Mouse (Mus musculus) neural tube, embryonic 10.5 days (tissue): ENCODE results near the gene Evc2.

Source experiments
- DNase-seq: peaks from one replicate; pipeline ENCODE4 v3.0.0-alpha.2; 2017; ENCODE audit warnings: low spot score; ENCODE audit errors: extremely low spot score

The Evc2 gene

DNA sequence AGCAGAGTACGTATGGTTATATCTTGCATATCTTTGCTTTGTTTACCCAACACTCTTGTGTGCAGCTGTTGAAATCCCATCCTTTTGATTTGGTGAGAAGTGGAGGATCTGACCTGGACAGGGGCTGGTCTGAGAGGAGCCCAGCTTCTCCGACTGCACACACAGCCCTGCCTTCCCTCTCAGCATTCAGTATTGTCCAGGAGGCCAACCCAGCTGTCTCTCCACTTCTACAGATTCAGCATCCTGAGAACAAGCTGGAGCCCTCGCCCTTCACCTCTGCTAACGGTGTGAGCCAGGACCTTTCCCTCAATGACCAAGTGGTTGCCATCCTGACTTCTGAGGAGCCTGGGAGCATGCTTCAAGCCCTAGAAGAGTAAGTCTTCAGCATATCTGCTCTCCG lies 25.0 kb downstream of the Evc2 start:
- no peak for DNase-seq

DNA sequence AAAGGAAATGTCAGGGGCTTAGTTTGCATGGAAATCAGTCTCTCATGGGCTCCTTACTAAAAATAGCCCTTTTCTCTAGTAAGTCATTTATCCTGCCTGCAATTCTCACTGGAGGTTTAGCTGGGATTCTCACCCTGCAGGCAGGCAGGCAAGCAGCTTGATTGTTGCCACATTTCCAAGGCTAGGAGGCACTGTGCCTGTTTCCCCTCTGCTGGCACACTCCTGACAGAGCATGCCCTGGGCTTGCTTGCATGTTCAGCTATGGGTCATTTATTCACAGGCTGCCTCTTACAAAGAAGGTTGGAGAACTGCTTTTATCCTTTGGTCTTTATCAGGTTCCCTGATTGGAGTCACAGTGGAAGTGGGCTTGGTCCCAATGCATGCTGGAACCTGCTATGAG lies 27.5 kb downstream of the Evc2 start:
- no peak for DNase-seq

DNA sequence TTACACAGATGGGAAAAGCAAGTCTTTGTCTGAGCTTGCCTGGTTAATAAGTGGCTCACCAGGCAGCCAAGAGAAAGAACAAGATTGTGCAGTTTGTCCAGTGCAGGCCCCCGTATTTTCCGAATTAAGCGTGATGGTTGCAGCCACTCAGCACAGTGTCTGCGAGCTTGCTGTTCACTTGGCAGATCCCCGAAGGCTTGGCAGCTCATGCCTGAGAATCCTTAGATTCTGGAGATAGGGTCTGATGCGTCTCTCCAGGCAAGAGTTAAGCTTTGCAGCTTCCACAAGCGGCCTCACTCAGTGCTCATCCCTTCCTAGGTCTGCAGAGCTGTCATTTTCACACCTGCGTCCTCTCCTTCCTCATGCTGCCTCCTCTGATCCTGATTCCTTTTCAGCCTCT lies 30.5 kb downstream of the Evc2 start:
- no peak for DNase-seq

DNA sequence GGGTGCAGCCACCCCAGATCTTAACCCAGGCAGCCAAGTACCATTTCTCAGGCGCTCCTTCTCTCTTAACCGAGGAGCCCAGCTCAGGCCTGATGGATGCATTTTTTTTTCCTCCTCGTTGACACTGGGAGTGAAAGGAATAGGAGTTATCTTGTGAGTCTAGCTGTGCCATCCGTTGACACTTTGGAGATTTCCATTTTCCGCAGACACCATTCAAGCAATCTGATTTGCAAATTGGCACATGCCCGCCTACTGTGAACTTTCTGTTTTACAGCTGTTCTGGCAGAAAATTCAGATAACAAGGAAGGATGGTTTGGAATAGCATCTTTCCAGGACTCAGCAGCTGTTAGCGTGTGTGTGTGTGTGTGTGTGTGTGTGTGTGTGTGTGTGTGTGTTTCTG lies 39.1 kb downstream of the Evc2 start:
- no peak for DNase-seq

DNA sequence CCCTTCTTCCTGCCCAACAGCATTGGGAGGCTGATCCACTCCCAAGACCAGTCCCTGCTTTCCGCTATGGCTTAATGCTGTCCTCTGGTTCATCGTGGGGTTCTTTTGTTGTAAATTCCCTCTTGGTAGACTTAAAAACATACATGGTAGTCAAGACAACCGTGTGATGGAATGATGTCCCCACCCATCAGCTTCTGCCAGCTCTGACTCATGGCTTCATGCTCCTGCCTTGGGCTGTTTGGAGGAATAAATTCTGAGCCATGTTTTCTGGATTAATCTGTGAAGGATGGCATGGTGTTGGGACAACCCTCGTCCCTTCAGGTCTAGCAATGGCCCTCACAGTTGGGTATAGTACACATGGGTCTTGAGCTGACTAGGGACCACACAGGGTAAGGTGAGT lies 42.3 kb downstream of the Evc2 start:
- no peak for DNase-seq

DNA sequence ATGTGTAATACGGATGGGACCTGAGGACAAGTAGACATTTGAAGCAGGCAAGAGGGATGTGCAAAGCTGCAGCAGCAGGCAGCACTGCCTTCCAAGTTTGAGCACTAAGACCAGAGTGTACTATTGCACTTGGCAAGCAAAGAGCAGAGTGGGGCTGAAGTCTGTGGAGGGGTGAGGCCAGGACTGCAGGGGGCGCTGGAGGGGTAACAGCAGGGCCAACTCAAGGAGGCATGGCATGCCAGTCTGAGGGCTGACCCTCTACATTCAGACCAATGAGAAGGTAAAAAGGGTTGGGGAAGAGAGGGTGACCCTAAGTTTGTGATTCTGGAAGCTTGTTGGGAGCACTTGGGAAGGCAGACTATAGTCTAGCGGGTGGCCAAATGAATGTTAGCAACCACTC lies 45.3 kb downstream of the Evc2 start:
- DNase-seq, result no peak

DNA sequence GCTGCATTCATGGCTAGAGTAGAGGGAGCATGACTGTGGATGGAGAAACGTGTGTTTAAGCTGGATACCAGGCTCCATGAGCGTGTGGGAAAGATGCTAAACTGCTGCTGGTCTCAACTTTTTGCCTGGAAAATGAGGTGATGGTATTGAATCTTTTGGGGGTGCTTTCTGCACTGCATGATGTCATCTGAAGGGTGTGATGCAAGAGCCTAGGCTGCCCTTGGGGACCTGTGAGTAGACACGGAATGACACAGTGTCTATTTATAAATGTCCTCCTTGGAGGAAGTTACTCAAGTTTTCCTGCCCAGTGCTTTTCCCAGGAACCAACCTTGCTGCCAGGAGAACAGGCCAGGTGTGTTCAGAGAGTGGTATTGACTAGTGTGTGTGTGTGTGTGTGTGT lies 50.3 kb downstream of the Evc2 start:
- DNase-seq, result no peak

DNA sequence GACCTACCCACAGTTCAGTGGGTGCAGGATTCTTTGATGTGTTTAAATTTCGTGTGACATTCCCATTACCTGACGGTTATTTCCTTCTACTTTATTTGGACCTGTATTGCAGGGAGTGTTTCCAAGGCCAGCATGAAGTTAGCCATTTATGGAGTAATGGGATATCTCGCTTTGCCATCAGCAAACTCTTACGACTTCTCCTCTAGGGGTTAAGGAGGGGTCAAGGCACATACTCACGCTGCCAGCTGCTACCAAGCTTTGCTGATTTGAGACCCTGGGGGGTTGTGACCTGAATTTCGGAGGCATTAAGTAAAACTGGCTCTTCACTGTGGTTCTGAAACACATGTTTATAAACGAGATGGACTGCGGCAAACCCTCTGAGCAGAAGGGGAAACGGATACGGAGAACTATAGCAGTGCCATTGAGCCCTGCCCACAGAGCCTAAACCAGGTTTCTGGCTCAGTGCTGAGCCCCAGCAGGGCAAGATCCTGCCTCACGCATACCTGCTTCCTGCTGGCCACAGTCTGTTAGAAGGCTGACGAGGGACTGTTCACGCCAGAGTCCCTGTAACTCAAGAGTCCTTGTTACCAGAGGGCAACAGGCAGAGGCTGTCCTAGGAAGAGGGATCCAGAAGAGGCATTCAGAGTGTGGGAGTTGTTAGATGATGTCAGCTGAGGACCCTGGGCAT lies 51.7 kb downstream of the Evc2 start:
- DNase-seq, result no peak

DNA sequence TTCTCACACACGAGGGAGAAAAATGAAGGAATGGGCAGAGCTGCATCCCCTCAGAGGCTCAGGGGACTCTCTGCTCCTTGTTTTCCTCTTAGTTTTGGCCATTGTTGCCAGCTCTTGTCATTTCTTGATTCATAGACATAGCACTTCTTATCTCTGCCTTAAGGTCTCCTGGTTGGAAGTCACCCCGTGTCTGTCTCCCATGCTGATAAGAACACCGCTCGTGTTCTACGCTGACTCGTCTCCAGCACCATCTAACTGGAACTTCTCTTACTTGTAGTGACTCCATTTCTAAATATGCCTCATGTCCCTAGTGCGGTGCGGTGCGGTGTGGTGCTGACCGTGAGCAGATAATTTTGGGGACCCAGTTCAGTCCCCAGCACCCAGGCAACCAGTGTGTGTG lies 52.6 kb downstream of the Evc2 start:
- DNase-seq, result no peak

DNA sequence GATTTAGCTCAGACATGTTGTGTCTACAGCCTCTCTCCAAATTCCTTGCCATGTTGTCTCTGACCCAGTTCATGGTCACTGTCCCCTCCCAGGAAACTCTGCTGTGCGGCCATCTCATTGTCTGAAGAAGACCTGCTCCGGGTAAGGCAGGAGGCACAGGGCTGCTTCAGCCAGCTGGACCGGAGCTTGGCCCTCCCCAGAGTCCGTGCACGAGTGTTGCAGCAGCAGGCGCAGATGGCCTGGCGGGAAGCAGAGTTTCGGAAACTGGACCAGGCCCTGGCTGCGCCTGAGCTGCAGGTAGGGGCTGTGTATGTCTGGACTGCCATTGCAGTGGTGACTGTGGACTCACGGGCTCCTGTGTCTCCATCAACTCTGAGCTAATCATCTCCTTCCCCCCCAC lies 53.6 kb downstream of the Evc2 start:
- no peak for DNase-seq

DNA sequence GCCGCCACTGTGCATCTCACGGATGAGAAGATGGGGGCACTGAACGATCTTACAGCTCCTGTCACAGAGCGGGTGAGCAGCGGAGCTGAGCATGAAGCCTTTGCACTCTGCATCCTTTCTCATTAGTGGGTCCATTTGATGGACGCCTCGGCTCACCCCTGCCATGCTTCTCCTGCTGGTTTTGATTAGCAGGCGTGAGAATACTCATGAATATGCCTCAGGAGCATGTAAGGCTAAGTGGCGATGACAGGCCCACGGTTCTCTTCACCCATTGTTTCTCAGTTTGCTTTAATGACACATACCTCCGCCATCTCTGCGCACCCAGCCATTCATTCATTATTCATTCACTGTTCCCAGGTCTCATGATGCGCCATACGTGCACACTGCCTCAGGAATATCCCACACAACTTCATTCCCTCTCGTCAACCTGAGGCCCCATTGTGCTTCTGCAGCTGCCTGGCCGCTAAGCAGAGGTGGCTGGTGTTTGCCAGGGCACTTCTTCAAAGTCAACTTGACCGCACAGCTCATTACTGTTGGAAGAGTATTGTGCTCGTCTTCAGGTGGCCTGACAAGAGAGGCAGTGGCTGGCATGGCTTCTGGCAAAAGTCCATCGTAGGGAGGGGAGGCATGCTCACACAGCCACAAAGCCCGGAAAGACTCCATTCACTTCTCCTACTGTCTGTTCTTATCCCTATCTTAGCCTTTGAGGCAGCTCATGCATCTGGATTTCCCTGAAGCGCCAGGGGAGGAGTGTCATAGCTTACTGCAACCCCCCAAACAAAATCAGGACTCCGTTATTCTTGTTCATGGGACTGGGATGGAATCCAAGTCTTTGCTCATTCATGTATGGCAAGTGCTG lies 57.1 kb downstream of the Evc2 start:
- no peak for DNase-seq

DNA sequence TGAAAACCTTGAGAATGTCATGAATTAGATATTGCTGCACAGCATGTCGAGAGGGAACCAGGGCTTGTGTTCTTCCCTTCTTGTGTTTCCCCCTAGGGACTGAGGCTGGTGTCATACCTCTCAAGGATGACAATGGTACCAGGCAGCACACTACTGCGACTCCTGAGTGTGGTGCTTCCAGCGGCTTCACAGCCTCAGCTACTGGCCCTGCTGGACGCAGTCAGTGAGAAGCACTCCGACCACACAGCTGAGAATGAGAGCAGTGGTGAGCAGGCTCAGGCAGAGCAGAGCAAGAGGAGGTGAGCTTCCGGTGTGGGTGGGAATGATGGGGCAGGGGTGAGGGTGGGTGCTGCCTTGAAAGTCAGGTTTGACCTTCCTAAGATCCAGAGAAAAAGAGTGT lies 80.7 kb downstream of the Evc2 start:
- DNase-seq, result no peak

DNA sequence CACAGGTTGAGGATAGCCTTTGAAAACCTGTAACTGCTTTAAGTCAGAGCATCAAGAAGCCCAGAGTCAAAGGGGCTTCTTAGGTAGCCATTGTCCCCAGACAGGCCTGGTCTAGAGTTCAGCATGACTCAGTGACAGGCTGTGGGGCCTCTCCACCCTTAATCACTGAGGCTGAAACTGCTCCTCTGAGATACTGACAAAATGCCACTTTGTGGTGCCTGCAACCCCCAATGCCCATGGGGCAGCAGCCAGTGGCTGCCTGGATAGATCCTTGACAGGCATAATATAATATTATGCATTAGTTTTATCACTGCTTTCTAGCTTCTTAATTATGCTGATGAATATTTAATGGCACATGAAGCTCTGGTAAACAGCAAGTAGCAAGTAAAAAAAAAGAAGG lies 88.9 kb downstream of the Evc2 start:
- no peak for DNase-seq

DNA sequence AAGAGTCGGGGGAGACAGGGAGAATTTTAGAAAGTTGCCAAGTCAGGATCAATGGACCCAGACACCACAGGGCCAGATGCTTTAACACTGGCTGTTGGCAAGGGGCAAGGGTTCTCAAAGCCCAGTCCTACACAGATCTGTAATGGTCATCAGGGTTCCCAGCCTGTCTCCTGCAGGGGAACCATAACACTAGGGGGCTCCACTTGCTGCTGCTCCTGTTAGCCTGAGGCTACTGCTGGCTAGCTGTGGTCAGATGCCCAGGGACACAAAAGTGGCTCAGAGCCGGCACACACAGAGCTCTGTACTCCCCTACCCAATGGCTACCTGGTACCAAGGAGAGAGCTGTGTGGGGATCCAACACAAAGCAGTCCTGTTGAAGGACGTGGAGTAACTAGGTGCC lies 97.1 kb downstream of the Evc2 start:
- no peak for DNase-seq

DNA sequence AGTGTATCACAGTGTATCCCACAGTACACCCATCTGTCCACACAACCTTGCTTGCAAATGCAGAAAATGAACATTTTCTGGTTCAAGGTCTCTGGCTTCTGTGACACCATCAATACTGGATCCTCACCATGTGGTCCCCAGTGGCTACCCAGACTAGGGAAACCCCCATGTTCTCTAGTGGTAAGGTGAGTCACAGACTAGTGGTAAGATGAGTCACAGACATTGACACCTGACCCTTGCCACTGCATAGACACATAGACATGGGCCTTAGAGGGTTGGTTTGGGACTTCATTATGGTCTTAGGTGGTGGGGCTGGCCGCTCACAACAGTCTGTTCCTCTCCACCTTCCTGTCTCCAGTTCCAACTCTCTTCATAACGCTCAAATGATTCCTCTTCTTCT lies 104.5 kb downstream of the Evc2 start:
- no peak for DNase-seq

DNA sequence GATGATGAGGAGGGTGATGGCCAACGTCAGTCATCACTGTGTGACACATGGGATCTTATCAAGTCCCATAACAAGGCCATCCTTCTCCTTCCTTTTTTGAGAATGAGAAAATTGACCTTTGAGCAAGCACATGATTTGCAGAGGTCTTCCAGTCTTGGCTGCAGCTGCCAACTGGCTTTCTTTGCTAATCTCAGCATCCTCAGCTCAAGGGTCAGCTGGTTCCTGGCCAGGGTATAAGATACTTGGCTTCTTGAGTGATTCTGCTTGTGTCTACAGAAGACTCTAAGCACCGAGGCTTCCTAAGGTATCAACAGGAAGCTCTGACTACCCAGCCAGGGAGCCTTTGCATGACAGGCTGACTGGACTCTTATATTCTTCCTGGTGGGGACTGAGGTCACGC lies 109.2 kb downstream of the Evc2 start:
- DNase-seq, result no peak

DNA sequence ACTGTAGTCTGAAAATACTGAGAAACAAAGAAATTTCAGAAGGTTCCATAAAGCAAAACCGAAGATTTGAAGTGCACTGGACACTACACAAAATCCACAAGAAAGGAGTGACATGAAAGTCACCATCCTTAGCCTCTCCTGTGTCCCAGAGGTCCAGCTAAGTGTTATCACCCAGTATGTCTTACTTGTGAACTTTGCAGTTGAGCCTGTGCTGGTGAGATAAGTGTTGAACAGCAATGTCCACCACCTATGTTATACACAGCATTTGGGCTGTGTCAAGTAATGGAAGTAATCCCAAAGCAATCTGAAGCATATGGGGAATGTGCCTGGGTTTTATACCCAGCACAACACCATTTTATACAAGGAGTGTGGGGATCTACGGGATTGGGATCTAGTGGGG lies 118.3 kb downstream of the Evc2 start:
- DNase-seq, result no peak

DNA sequence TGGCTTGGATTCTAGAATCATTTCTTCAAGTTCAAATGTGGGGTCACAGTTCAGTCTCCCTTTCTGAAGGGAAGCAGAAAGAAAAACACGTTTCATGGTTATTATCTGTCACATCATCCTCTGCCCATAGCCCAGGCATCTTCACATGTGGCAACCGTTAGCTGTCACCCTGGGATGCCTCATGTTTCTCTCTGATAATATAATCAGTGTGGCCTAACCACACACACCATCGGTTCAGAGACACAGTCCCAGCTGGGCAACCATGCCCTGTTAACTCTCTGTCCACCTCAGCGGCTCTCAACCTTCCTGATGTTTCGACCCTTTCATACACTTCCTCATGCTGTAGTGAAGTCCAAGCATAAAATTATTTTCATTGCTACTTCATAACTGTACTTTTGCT lies 118.9 kb downstream of the Evc2 start:
- DNase-seq, result no peak

DNA sequence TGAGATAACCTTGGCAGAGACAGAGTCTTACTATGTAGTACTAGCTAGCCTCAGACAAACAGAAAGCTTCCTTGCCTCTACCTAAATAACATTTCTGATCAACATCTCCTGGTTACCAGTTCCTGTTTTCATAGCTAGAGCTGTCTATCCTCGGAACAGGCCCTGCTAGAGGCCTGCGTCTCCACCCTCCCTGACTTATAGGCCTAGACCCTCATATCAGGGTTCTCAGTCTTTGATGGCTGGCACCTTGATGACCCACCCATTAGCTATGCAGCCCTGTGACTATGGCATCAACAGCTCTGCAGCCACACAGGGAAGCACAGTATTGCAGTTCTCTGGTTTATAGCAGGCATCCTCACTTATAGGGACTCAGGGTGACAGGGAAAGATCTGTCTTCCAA lies 119.5 kb downstream of the Evc2 start:
- no peak for DNase-seq

DNA sequence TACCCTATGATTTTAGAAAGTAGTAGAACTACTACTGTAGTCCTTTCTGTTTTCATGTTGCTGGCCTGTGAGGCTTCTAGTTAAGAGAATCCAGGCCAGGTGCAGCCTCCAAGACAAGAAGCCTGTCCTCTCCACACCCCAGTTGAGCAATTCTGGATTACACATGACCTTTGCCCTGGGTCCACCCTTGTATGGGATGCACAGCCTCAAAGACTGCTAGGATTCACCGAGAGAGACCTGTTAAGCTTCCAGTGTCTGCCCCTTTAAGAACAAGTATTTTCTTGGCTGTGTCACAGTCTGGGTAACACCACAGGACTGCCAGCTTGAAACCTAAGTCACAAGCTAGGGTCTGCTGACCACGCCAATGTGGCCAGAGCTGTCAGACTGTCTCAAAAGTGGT lies 119.9 kb downstream of the Evc2 start:
- DNase-seq, result no peak

DNA sequence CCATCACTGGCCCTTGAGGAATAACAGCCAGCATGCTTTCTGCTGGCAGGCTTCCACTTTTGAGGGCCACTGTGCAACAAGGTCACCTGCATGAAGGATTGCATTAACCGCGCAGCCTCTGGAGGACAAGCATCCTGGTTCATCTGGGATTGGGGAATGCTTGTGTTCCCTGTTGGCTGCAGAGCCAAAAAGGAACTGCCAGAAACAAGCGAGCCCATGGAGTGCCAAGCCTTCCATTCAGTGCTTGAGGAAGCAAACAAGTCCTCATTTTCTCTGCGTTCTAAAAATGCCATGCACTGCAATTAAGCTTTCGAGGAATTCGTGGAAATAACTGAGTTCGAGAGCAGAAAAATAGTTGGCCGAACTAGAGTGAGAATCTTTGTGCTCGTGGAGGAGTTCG lies 127.2 kb downstream of the Evc2 start:
- DNase-seq, result no peak

DNA sequence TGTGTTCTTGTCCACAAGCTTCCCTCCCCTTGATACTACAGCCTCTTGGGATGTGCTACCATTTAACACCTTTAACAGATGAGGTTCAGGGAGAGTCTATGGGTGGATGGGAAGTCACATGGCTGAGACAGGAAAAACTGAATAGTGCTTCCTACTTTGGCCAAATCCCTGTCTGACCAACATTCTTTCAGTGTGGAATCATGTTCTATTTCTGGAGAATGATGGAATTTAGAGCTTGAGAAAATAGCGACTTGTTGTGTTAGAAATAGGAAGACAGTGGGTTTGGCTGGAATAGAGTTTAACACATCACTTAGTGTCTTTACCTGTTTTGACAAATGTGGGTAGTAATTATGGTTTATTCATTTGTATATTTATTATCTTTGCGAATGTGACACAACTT lies 129.3 kb downstream of the Evc2 start:
- DNase-seq, result no peak

DNA sequence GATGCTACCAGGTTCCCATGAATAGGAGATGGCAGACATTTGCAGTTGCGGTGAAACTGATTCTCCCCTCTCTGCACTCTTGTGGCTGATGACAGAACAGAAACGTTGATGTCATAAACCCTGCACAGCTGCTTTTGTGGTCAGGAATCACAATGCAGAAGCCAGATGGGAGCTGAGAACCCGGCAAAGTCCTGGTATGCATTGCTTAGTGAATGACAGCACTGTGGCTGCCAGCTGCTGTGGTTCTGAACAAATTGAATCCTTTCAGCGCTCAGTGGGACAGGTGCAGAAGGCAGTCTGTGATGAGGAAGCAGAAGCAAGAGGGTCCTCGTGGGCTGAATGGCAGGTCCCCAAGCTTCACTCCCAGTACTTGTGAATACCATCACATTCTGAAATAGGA lies 130.7 kb downstream of the Evc2 start:
- DNase-seq, result no peak
